Mouse (Mus musculus): ENCODE data around the gene Mfap3.

Mfap3 gene

GRCm38 (mm10) chr11:57518091-57518750, at the start of gene Mfap3, which contains the start of gene Fam114a2:
TSS of gene Mfap3 (plus strand) at chr11:57518664.
TSS of gene Fam114a2 (minus strand) at chr11:57518617.
- peak; percentile 86 for DNase-seq (ENCODE audit: low read depth, low spot score)

- DNase-seq (ENCODE audit: low read depth, low spot score): no peak
Observed at GRCm38 (mm10) chr11:57468706-57469105, 49.8 kb upstream of the Mfap3 start.

- DNase-seq (ENCODE audit: low read depth, low spot score): no peak
Observed at GRCm38 (mm10) chr11:57470056-57470455, 48.4 kb upstream of the Mfap3 start.

DNA sequence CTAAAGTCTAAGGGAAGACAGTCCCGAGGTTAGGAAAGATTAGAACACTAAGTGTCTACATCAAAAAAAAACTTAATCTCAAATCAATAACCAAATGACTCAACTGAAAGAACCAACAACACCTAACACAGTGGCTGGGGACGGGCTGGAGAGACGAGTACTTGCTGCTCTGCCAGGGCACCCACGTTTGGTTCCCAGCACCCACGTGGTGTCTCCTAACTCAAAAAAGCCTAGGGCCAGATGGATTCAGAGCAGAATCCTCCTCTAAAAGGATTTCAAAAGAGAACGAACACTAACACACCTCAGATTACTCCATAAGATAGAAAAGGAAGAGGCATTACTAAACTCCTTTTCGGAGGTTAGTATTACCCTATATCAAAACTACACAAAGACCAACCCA, 47.5 kb upstream of the Mfap3 start:
- DNase-seq (ENCODE audit: low read depth, low spot score): no peak

DNA sequence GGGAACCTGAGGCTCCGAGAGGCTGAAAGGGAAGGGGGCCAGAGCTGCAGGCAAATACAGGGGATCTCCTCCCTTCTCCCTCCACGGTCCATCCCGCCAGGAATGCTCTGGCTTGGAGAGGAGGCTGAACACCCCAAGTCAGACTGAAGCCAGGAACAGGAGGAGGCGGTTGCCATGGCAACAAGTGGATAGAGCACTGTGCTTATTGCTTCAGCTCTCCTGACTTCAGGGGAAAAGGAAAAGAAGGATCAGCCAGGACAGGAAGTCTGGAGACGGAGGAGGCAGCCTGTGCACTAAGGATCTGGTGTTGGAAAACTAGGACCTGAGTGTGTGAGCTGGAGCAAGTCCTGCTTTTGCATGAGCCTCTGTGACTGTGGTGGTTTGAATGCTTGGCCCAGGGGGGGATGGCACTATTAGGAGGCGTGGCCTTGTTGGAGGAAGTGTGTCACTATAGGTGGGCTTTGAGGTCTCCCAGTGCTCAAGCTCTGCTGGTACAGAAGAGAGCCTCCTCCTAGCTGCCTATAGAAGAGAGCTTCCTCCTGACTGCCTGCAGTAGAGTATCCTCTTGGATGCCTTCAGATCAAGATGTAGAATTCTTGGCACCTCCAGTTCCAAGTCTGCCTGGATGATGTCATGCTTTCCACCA, 44.0 kb upstream of the Mfap3 start:
- no peak for DNase-seq (ENCODE audit: low read depth, low spot score)

DNA sequence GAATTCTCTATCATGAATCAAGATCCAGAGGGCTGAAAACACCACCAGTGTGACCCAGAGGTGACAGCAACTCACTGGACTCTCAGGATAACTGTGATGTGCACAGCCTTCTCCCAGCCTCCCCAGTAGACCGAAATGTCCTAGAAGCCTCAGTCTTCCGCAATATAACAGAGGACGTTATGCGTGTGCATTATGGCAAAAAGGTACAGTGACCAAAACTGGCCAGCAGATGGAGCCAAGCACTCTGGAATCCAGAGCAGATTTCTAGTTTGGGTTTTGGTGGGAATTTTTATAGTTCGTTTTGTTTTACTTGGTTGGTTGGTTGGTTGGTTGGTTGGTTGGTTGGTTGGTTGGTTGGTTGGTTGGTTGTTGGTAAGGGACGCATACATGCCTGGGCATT, 43.3 kb upstream of the Mfap3 start:
- DNase-seq (ENCODE audit: low read depth, low spot score): peak; percentile 29

GRCm38 (mm10) chr11:57478077-57478476, 40.4 kb upstream of the Mfap3 start:
- DNase-seq (ENCODE audit: low read depth, low spot score): no peak

GRCm38 (mm10) chr11:57488436-57488835, 30.0 kb upstream of the Mfap3 start:
- no peak for DNase-seq (ENCODE audit: low read depth, low spot score)

GRCm38 (mm10) chr11:57496462-57497039, 21.9 kb upstream of the Mfap3 start:
- no peak for DNase-seq (ENCODE audit: low read depth, low spot score)

DNA sequence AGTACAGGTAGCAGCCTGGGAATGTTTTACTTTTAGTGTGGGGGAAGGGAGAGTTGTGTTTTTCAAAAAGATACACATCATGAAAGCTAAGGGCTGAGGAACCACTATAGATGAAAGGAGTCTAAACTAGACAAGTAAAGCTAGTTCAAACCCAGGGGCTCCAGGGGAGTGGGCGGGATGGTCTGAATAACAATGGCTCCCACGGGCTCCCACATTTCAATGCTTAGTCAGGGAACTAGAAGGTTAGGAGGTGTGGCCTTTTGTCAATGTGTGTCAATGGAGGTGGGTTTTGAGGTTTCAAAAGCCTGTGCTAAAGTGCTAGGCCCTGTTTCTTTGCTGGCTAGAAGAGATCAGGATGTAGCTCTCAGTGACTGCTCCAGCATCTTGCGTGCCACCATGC, 20.8 kb upstream of the Mfap3 start:
- DNase-seq (ENCODE audit: low read depth, low spot score): no peak

DNA sequence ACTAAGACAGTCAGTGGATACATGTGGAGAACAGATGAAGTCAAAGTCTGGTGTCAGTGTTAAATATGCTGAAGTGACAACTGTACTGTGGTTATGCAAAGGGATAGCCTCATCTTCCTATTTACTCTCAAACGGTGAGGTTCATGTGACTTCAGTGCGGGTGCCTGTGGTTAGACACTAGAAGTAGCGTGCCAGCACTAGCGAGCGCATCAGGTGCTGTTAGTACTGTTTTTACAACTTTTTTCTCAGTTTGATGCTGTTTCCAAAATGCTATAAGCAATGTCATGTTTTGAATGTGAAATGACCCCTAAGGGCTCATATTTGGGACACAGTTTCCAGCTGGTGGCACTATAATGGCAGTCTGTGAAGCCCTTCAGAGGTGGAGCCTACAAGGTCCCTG, 20.2 kb upstream of the Mfap3 start:
- no peak for DNase-seq (ENCODE audit: low read depth, low spot score)

DNA sequence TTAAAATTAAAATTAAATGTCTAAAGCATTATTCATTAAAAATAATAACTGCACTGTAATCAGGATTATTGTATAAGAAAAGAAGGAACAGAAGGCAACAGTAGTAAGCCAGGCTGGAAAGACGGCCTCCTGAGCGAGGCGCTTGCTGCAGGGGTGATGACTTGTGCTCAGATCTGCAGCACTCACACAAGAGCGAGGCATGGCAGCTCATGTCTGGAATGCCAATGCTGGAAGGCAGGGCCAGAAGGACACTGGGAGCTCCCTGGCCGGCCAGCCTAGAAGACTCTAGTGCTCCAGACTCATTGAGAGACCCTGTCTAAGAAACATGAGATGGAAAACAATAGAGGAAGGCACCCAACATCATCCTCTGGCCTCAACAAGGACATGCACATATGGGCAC, 15.3 kb upstream of the Mfap3 start:
- DNase-seq (ENCODE audit: low read depth, low spot score): no peak

GRCm38 (mm10) chr11:57506899-57507298, 11.6 kb upstream of the Mfap3 start:
- DNase-seq (ENCODE audit: low read depth, low spot score): no peak

DNA sequence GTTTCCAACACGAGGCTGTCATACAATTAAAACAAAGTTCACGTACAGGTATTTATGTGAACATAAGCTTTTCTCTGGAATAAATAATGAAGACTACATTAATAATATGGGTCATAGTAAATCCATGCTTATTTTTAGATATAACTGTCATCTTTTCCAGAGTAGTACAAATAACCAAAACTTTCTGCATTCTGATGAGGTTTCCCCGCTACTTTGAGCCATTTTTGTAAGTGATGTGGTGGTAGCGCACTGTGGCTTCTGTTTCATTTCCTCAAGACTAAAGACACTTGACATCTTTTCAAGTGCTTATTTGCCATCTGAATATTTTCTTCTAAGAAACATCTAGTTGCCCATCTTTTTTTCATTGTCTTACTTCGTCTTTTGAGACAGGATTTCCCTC, 3.2 kb upstream of the Mfap3 start:
- no peak for DNase-seq (ENCODE audit: low read depth, low spot score)

DNA sequence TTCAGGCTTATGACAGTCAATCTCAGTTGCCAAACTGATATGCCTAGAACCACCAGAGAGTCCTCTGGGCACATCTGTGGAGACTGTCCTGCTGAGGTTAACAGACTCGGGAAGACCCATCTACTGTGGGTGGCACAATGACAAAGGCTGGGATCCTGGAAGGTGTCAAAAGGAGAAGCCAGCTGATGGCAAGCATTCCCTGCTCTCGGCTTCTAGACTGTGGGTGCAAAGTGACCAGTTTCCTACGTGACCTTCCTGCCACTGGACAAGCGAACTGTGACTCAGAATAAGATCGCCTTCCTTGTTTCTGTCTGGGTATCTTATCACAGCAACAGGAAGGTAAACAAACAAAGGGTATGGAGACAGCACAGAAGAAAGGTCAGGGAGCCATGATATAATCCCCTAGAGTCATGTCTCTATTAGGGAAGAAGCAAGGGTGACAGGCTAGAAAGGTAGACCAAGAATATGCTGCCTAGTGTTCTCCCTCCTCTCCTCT, 1.5 kb upstream of the Mfap3 start:
- no peak for DNase-seq (ENCODE audit: low read depth, low spot score)

GRCm38 (mm10) chr11:57518751-57519148, 286 bp downstream of the Mfap3 start:
- no peak for DNase-seq (ENCODE audit: low read depth, low spot score)

GRCm38 (mm10) chr11:57519304-57519703, 840 bp downstream of the Mfap3 start:
- DNase-seq (ENCODE audit: low read depth, low spot score): no peak

GRCm38 (mm10) chr11:57521206-57521605, 2.7 kb downstream of the Mfap3 start:
- DNase-seq (ENCODE audit: low read depth, low spot score): no peak

DNA sequence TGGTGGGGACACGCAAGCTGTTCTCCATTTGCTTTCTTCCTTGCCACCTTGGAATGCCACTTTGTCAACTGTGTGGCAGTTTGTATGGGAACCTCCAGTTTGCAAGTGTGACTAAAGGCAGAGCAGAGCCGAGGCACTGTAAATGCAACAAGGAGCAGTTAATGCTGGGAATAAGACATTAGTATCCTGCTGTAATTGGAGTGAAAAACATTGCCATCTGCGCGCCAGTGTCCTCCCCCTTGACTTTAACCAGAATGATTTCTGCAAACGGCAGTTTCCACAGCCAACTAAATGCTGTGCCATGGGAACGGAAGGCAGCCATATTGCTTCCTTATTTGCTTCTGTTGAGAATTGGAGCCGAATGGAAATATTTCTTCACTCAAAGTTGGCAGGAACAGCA, 3.6 kb downstream of the Mfap3 start:
- no peak for DNase-seq (ENCODE audit: low read depth, low spot score)

- DNase-seq (ENCODE audit: low read depth, low spot score): no peak
Observed at GRCm38 (mm10) chr11:57523418-57523817, 5.0 kb downstream of the Mfap3 start.

GRCm38 (mm10) chr11:57524597-57524996, 6.1 kb downstream of the Mfap3 start:
- DNase-seq (ENCODE audit: low read depth, low spot score): no peak

DNA sequence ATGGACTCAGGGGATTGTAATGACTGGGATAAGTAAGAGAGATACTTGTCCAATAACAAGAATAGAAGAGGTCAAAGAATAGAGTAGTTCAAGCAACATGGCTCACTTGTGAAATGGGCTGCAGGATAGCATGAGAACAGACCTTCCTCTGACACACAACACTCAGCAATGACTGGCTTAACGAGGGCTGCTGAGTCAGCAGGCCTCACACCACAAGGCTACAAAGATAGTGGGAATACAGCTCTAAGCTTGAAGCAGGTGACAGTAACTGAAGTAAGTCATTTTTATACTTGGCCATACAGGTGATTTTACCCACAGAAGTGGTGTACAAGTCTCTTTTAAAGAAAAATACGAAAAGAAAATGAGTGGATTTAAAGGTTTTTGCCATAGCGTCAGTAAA, 7.4 kb downstream of the Mfap3 start:
- DNase-seq (ENCODE audit: low read depth, low spot score): no peak

- DNase-seq (ENCODE audit: low read depth, low spot score): no peak
Observed at GRCm38 (mm10) chr11:57527506-57527905, 9.0 kb downstream of the Mfap3 start.

Data from embryo, embryonic 11.5 days (tissue).